ENCODE assay signal across 16 mouse cellular contexts in genomic region chr8:82249841-82250577, GRCm38 (mm10).
DNase-seq lines count a peak whose midpoint lies in the region.
"Had no signal": no experiment of that assay in that cellular context is flagged by ENCODE, and none has a peak within 500 bp of the region (broad histone marks: within the 10 kb centered on the region; RNA-seq: fewer than 3 reads in every experiment).

No protein-coding gene starts in this region.

- DNase-seq in 3134 (ENCODE audit: extremely low read depth, insufficient read length, low spot score), result peak; percentile 21
- DNase-seq in 3T3-L1 (ENCODE audit: low read depth, low spot score), result peak; percentile 80
- peak; percentile 16 for DNase-seq in NIH3T3 (ENCODE audit: low read depth)
- no peak for DNase-seq in spleen, adult 12 weeks (ENCODE audit: low spot score)
- no peak for DNase-seq in layer of hippocampus, postnatal 10 days (ENCODE audit: low spot score in 2 of 2)
- DNase-seq in left cerebral cortex, postnatal 4 days, result no peak
- DNase-seq: adrenal gland, adult 8-10 months; adrenal gland, postnatal 14 days; adrenal gland, postnatal 36 days; cerebellum, adult 11 months; cerebellum, adult 18-20 months; cerebellum, adult 8-10 months; cerebellum, adult 9-11 months; cerebellum, postnatal 14 days; cerebellum, postnatal 36 days; embryo, embryonic 11 days had no signal

- intact Hi-C loops in left cerebral cortex, postnatal 4 days (cut with DNase I), result no loop called here

Comparison
In these comparisons a context has a peak if more than half of its experiments do, and no peak if none do; other contexts are left out.
1. DNase-seq: peak in 3134 (single experiment), 3T3-L1 (single experiment) and NIH3T3 (single experiment); none in spleen, adult 12 weeks (single experiment), layer of hippocampus, postnatal 10 days (0 of 2) and left cerebral cortex, postnatal 4 days (single experiment).